Mouse (Mus musculus) MEL-GATA-1-ER (cell line): ENCODE results near the gene Myo1e.
"Not testable (repeated sequence)": the region's sequence is repeated elsewhere in the genome, so short reads cannot be mapped to it uniquely, and the experiment has no call there.

Experiments used
- DNase-seq: peaks from one replicate; pipeline ENCODE4 v3.0.0-alpha.2; 2012; ENCODE audit warnings: low read depth; ENCODE audit errors: extremely low read depth

Gene Myo1e

GRCm38 (mm10) chr9:70249881-70250681 is 42.9 kb downstream of the Myo1e start:
- no peak for DNase-seq

GRCm38 (mm10) chr9:70251441-70251985 is 44.4 kb downstream of the Myo1e start:
- DNase-seq: no peak

- no peak for DNase-seq
These were observed 45.9 kb downstream of the Myo1e start for GRCm38 (mm10) chr9:70253016-70253415.

- no peak for DNase-seq
These were observed 47.9 kb downstream of the Myo1e start for GRCm38 (mm10) chr9:70255005-70255404.

GRCm38 (mm10) chr9:70256027-70256426 is 48.9 kb downstream of the Myo1e start:
- DNase-seq: not testable (repeated sequence)

GRCm38 (mm10) chr9:70257289-70258101 is 50.3 kb downstream of the Myo1e start:
- DNase-seq: no peak

- DNase-seq: peak; percentile 20
These were observed 53.2 kb downstream of the Myo1e start for GRCm38 (mm10) chr9:70260324-70260841.

GRCm38 (mm10) chr9:70261646-70262045 is 54.5 kb downstream of the Myo1e start:
- no peak for DNase-seq

- DNase-seq: no peak
These were observed 56.0 kb downstream of the Myo1e start for GRCm38 (mm10) chr9:70263134-70263533.

- DNase-seq: no peak
These were observed 56.6 kb downstream of the Myo1e start for GRCm38 (mm10) chr9:70263735-70264134.

GRCm38 (mm10) chr9:70265513-70265912 is 58.4 kb downstream of the Myo1e start:
- DNase-seq: no peak

GRCm38 (mm10) chr9:70266186-70266585 is 59.0 kb downstream of the Myo1e start:
- DNase-seq: no peak

GRCm38 (mm10) chr9:70267108-70267507 is 60.0 kb downstream of the Myo1e start:
- DNase-seq: no peak

GRCm38 (mm10) chr9:70269349-70269748 is 62.2 kb downstream of the Myo1e start:
- no peak for DNase-seq

- no peak for DNase-seq
These were observed 63.3 kb downstream of the Myo1e start for GRCm38 (mm10) chr9:70270468-70270867.

- no peak for DNase-seq
These were observed 64.0 kb downstream of the Myo1e start for GRCm38 (mm10) chr9:70271137-70271536.

GRCm38 (mm10) chr9:70271631-70272030 is 64.5 kb downstream of the Myo1e start:
- DNase-seq: no peak

GRCm38 (mm10) chr9:70274071-70274470 is 66.9 kb downstream of the Myo1e start:
- no peak for DNase-seq

GRCm38 (mm10) chr9:70274476-70274875 is 67.3 kb downstream of the Myo1e start:
- DNase-seq: no peak

GRCm38 (mm10) chr9:70274887-70275555 is 67.9 kb downstream of the Myo1e start:
- DNase-seq: no peak

- no peak for DNase-seq
These were observed 69.9 kb downstream of the Myo1e start for GRCm38 (mm10) chr9:70277076-70277475.
